Mouse (Mus musculus) thymus, adult 2 months (tissue): ENCODE measurements around the gene Slc12a9.

Source experiments
- CTCF ChIP-seq: fragments of 200-500 bp; IDR thresholded peaks from 2 replicates; pipeline ENCODE4 v1.5.1; 2012; ENCODE audit warnings: mild to moderate bottlenecking, control low read depth, low read length, moderate library complexity, borderline replicate concordance; ENCODE audit not compliant: control insufficient read depth, poor library complexity, insufficient read depth; ENCODE audit errors: extremely low read depth
- POLR2A ChIP-seq: fragments of 200-500 bp; IDR thresholded peaks from 2 replicates; pipeline ENCODE4 v1.6.1; 2012; ENCODE audit warnings: mild to moderate bottlenecking, low read length, control low read depth, moderate library complexity; ENCODE audit not compliant: control insufficient read depth, poor library complexity, insufficient read depth; ENCODE audit errors: extremely low read depth

DNA sequence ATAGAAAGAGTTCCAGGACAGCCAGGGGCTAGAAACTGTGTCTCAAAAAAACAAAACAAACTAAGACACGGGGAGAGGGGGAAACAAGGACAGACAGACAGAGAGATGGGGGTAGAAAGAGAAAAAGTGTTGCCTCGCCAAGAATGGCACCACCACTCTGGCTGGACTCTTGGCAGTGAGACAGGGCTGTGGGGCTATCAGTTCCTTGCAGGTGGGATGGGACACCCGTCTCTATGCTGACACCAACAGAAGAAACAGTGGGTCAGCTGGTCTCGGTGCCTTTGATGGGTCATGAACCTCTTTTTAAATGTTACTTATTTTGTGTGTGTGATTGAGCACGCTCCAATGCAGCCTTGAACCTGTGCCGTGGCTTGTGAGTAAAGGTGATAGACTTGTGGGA, 6.8 kb upstream of the Slc12a9 start:
- TF ChIP-seq CTCF (no peak), POLR2A (no peak)
